Mouse (Mus musculus): ENCODE data around the gene Slc12a4. TPM values are rescaled to one million over a fixed set of nuclear protein-coding genes. Genes with fewer than 3 reads are reported as not detected.
A peak's percentile ranks its signal among the peaks of the same experiment; 100 is the strongest.
"Not testable (repeated sequence)": the region's sequence is repeated elsewhere in the genome, so short reads cannot be mapped to it uniquely, and the experiment has no call there.

Gene Slc12a4
- polyA plus RNA-seq (2014; fragmentation: Nextera tagmentation; extraction: Ambion mirVana) = 38.1 and 39.3 TPM in 2 replicates

DNA sequence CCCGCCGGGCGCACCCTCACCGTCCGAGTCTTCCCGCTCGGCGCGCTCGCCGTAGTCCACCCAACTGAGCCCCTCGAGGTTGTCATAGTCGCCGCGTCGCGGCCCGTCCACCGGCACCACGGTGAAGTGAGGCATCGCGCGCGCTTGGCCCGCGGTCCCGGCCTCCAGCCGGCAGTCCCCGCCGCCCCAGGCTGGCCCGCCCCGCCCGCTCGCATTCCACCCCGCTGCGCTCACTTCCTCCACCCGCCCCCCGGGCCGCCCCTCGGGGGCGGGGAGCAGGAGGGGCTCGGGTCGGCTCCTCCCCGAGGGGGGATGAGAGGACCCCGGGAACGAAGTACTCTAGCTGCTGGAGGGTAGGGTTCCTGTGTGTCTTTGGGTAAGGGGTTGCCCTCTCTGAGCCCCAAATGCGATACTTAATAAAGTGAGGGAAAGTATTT, at the start of gene Slc12a4:
Gene Slc12a4, minus strand, starts transcription at position 193 of the 437 bp plus-strand sequence.
- H3K4me2 ChIP-seq (replicated peaks; ENCODE audit: low read depth, low read length) = peak within 1 kb of the TSS; percentile 71
- no peaks in the 10 kb centered on the region for H3K36me3 ChIP-seq (ENCODE audit: control insufficient read depth, insufficient read depth, low read length)
- H3K27me3 ChIP-seq (ENCODE audit: control insufficient read depth, insufficient read depth, low read length) = no peaks in the 10 kb centered on the region
- H3K9ac ChIP-seq (replicated peaks; ENCODE audit: low read depth, low read length) = peak within 1 kb of the TSS; percentile 67
- ATAC-seq (ENCODE audit: insufficient number of reproducible peaks, insufficient read depth, low FRiP score, low read depth) = peak; percentile 85
- H3K9me3 ChIP-seq (ENCODE audit: control insufficient read depth, low read depth, low read length) = no peaks in the 10 kb centered on the region
- under 1% methylated on average over 45 of the region's 47 CpGs for WGBS
- H3K27ac ChIP-seq (ENCODE audit: low read length) = peak within 1 kb of the TSS; percentile 93
- peaks cover 16% of the 10 kb centered on the region for H3K4me1 ChIP-seq (ENCODE audit: control insufficient read depth, insufficient read depth, low read length)
- H3K4me3 ChIP-seq (ENCODE audit: low read depth, low read length) = peak within 1 kb of the TSS; percentile 79

GRCm38 (mm10) chr8:106012203-106012602, 46.3 kb upstream of the Slc12a4 start:
- H3K9me3 ChIP-seq (ENCODE audit: control insufficient read depth, low read depth, low read length); H3K27me3 ChIP-seq (ENCODE audit: control insufficient read depth, insufficient read depth, low read length); H3K4me1 ChIP-seq (ENCODE audit: control insufficient read depth, insufficient read depth, low read length); H3K9ac ChIP-seq (replicated peaks; ENCODE audit: low read depth, low read length); H3K27ac ChIP-seq (ENCODE audit: low read length); H3K36me3 ChIP-seq (ENCODE audit: control insufficient read depth, insufficient read depth, low read length); ATAC-seq (ENCODE audit: insufficient number of reproducible peaks, insufficient read depth, low FRiP score, low read depth): not testable (repeated sequence)
- WGBS = 79% methylated on average over 8 of the region's 8 CpGs
- Histone ChIP-seq H3K4me3 (ENCODE audit: low read depth, low read length) (peak overlapping the region; percentile 96), H3K4me2 (replicated peaks; ENCODE audit: low read depth, low read length) (peak overlapping the region; percentile 93)

DNA sequence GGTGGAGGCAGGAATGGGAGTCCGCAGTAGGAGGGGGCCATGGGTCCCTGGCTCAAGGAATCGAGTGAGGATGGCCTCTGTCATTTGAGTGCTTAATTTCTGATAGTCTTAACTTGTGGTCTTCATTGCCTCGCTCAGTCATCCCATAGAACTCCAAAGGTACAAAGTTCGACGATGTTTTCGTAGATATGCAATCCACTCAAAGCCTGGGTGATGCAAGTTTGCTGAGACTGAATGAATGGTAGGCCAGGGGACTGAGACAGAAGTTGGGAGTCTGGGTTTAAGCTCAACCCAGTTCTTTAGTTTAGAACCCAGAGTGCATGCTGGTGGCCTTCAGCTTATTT, 45.7 kb upstream of the Slc12a4 start, which contains the start of gene Ddx28:
Gene Ddx28, minus strand, starts transcription at position 240 of the 344 bp plus-strand sequence.
- H3K9me3 ChIP-seq (ENCODE audit: control insufficient read depth, low read depth, low read length) = no peaks in the 10 kb centered on the region

GRCm38 (mm10) chr8:106010748-106011642, 45.1 kb upstream of the Slc12a4 start:
- ATAC-seq (ENCODE audit: insufficient number of reproducible peaks, insufficient read depth, low FRiP score, low read depth) = peak; percentile 95
- H3K4me2 ChIP-seq (replicated peaks; ENCODE audit: low read depth, low read length) = peak overlapping the region; percentile 93
- peak overlapping the region; percentile 69 for H3K27ac ChIP-seq (ENCODE audit: low read length)
- H3K9me3 ChIP-seq (ENCODE audit: control insufficient read depth, low read depth, low read length) = no peaks in the 10 kb centered on the region
- H3K4me1 ChIP-seq (ENCODE audit: control insufficient read depth, insufficient read depth, low read length) = peaks cover 8% of the 10 kb centered on the region
- 2% methylated on average over 73 of the region's 74 CpGs for whole genome bisulfite sequencing
- peak overlapping the region; percentile 96 for H3K4me3 ChIP-seq (ENCODE audit: low read depth, low read length)
- no peaks in the 10 kb centered on the region for H3K36me3 ChIP-seq (ENCODE audit: control insufficient read depth, insufficient read depth, low read length)
- H3K9ac ChIP-seq (replicated peaks; ENCODE audit: low read depth, low read length) = peak overlapping the region; percentile 87
- no peaks in the 10 kb centered on the region for H3K27me3 ChIP-seq (ENCODE audit: control insufficient read depth, insufficient read depth, low read length)

More for the DNA sequence above, 45.7 kb upstream of the Slc12a4 start, which contains the start of gene Ddx28:
- Histone ChIP-seq H3K9ac (replicated peaks; ENCODE audit: low read depth, low read length) (peak within 1 kb of the TSS; percentile 87), H3K4me2 (replicated peaks; ENCODE audit: low read depth, low read length) (peak within 1 kb of the TSS; percentile 93), H3K36me3 (ENCODE audit: control insufficient read depth, insufficient read depth, low read length) (no peaks in the 10 kb centered on the region), H3K4me3 (ENCODE audit: low read depth, low read length) (peak within 1 kb of the TSS; percentile 96), H3K4me1 (ENCODE audit: control insufficient read depth, insufficient read depth, low read length) (peaks cover 8% of the 10 kb centered on the region), H3K27ac (ENCODE audit: low read length) (peak within 1 kb of the TSS; percentile 69), H3K27me3 (ENCODE audit: control insufficient read depth, insufficient read depth, low read length) (no peaks in the 10 kb centered on the region)
- no peak for ATAC-seq (ENCODE audit: insufficient number of reproducible peaks, insufficient read depth, low FRiP score, low read depth)
- WGBS = 2% methylated on average over 6 of the region's 6 CpGs

DNA sequence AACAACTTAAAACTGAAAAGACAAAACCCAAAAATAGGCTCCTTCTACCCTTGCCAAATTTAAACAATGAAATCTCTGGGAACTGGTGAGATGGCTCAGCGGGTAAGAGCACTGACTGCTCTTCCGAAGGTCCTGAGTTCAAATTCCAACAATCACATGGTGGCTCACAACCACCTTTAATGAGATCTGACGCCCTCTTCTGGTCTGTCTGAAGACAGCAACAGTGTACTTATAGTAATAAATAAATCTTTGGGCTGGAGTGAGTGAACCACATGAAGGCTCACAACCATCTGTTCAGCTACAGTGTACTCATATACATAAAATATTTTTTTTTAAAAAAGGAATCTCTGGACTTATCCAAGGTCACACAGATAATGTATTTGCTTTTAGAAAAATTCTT, 42.0 kb upstream of the Slc12a4 start:
- not testable (repeated sequence) for H3K36me3 ChIP-seq (ENCODE audit: control insufficient read depth, insufficient read depth, low read length); H3K4me2 ChIP-seq (replicated peaks; ENCODE audit: low read depth, low read length); H3K27ac ChIP-seq (ENCODE audit: low read length); ATAC-seq (ENCODE audit: insufficient number of reproducible peaks, insufficient read depth, low FRiP score, low read depth); H3K9me3 ChIP-seq (ENCODE audit: control insufficient read depth, low read depth, low read length); H3K27me3 ChIP-seq (ENCODE audit: control insufficient read depth, insufficient read depth, low read length); H3K9ac ChIP-seq (replicated peaks; ENCODE audit: low read depth, low read length); H3K4me3 ChIP-seq (ENCODE audit: low read depth, low read length); H3K4me1 ChIP-seq (ENCODE audit: control insufficient read depth, insufficient read depth, low read length)
- WGBS = 61% methylated on average over 3 of the region's 3 CpGs

- Histone ChIP-seq H3K9me3 (ENCODE audit: control insufficient read depth, low read depth, low read length) (no peaks in the 10 kb centered on the region), H3K4me1 (ENCODE audit: control insufficient read depth, insufficient read depth, low read length) (peaks cover 8% of the 10 kb centered on the region), H3K27ac (ENCODE audit: low read length) (no peak overlapping the region), H3K4me3 (ENCODE audit: low read depth, low read length) (no peak overlapping the region), H3K4me2 (replicated peaks; ENCODE audit: low read depth, low read length) (no peak overlapping the region), H3K27me3 (ENCODE audit: control insufficient read depth, insufficient read depth, low read length) (no peaks in the 10 kb centered on the region), H3K36me3 (ENCODE audit: control insufficient read depth, insufficient read depth, low read length) (no peaks in the 10 kb centered on the region), H3K9ac (replicated peaks; ENCODE audit: low read depth, low read length) (no peak overlapping the region)
- 74% methylated on average over 3 of the region's 3 CpGs for WGBS
- no peak for ATAC-seq (ENCODE audit: insufficient number of reproducible peaks, insufficient read depth, low FRiP score, low read depth)
Measured at GRCm38 (mm10) chr8:106007135-106007534, 41.2 kb upstream of the Slc12a4 start.

GRCm38 (mm10) chr8:106006413-106006812, 40.5 kb upstream of the Slc12a4 start:
- Histone ChIP-seq H3K27me3 (ENCODE audit: control insufficient read depth, insufficient read depth, low read length) (no peaks in the 10 kb centered on the region), H3K27ac (ENCODE audit: low read length) (no peak overlapping the region), H3K4me1 (ENCODE audit: control insufficient read depth, insufficient read depth, low read length) (peaks cover 8% of the 10 kb centered on the region), H3K36me3 (ENCODE audit: control insufficient read depth, insufficient read depth, low read length) (no peaks in the 10 kb centered on the region), H3K9me3 (ENCODE audit: control insufficient read depth, low read depth, low read length) (no peaks in the 10 kb centered on the region), H3K4me3 (ENCODE audit: low read depth, low read length) (no peak overlapping the region), H3K4me2 (replicated peaks; ENCODE audit: low read depth, low read length) (no peak overlapping the region), H3K9ac (replicated peaks; ENCODE audit: low read depth, low read length) (no peak overlapping the region)
- 89% methylated on average over 4 of the region's 4 CpGs for WGBS
- ATAC-seq (ENCODE audit: insufficient number of reproducible peaks, insufficient read depth, low FRiP score, low read depth) = no peak

- Histone ChIP-seq H3K27ac (ENCODE audit: low read length) (no peak within 1 kb of the TSS), H3K4me3 (ENCODE audit: low read depth, low read length) (no peak within 1 kb of the TSS), H3K9ac (replicated peaks; ENCODE audit: low read depth, low read length) (no peak within 1 kb of the TSS), H3K27me3 (ENCODE audit: control insufficient read depth, insufficient read depth, low read length) (no peaks in the 10 kb centered on the region), H3K36me3 (ENCODE audit: control insufficient read depth, insufficient read depth, low read length) (no peaks in the 10 kb centered on the region), H3K4me1 (ENCODE audit: control insufficient read depth, insufficient read depth, low read length) (peaks cover 8% of the 10 kb centered on the region), H3K9me3 (ENCODE audit: control insufficient read depth, low read depth, low read length) (no peaks in the 10 kb centered on the region), H3K4me2 (replicated peaks; ENCODE audit: low read depth, low read length) (no peak within 1 kb of the TSS)
- 78% methylated on average over 4 of the region's 4 CpGs for WGBS
- ATAC-seq (ENCODE audit: insufficient number of reproducible peaks, insufficient read depth, low FRiP score, low read depth) = no peak
Measured at GRCm38 (mm10) chr8:106005875-106006274, 40.0 kb upstream of the Slc12a4 start, which contains the start of gene Dpep2nb. Gene Dpep2nb (minus strand): TSS chr8:106005975.
